Mouse (Mus musculus) bone marrow, adult 2 months (tissue): ENCODE measurements at regions not wholly inside any gene's neighbourhood (a gene's known extent, or its start where the extent isn't known, plus 50 kb on each side); places are given as distances from the start of the nearest gene placed in this dataset.

ENCODE experiments used
- H3K27ac ChIP-seq: fragments of 200-500 bp; 2 replicates; pipeline ENCODE4 v1.5.1; 2012; ENCODE audit warnings: low read depth, mild to moderate bottlenecking, control low read depth, inconsistent platforms, low read length; ENCODE audit not compliant: control insufficient read depth, poor library complexity, insufficient read depth
- H3K4me1 ChIP-seq: fragments of 200-500 bp; 2 replicates; pipeline ENCODE4 v1.6.1; 2011; ENCODE audit warnings: low read length; ENCODE audit not compliant: control insufficient read depth, insufficient read depth
- H3K4me3 ChIP-seq: fragments of 200-500 bp; replicated peaks from 2 replicates; pipeline ENCODE3; 2011; ENCODE audit warnings: mild to moderate bottlenecking, low read depth, low read length, control low read depth; ENCODE audit not compliant: control insufficient read depth
- CTCF ChIP-seq: fragments of 200-500 bp; IDR thresholded peaks from 2 replicates; pipeline ENCODE4 v1.5.1; 2011; ENCODE audit warnings: low read length, control low read depth; ENCODE audit not compliant: control insufficient read depth, insufficient read depth
- POLR2A ChIP-seq: fragments of 200-500 bp; IDR thresholded peaks from 2 replicates; pipeline ENCODE4 v1.6.1; 2011; ENCODE audit warnings: low read depth, mild to moderate bottlenecking, control low read depth, low read length, borderline replicate concordance; ENCODE audit not compliant: control insufficient read depth
- WGBS: fragments of 180-500 bp; shearing (Covaris S2); methylation state at CpG from one replicate; pipeline ENCODE4 v1.1.7; 2018; 5-methylcytosine and 5-hydroxymethylcytosine counted together

- WGBS = 36% methylated on average over 9 of the region's 9 CpGs
- Histone ChIP-seq H3K4me1 (no peaks in the 10 kb centered on the region), H3K4me3 (no peak overlapping the region), H3K27ac (no peak overlapping the region)
- no peak for TF ChIP-seq CTCF
- no peak for TF ChIP-seq POLR2A
Observed at GRCm38 (mm10) chr14:25301336-25302031, 157.5 kb upstream of the Zmiz1 start.

GRCm38 (mm10) chr14:25304391-25304851 lies 154.6 kb upstream of the Zmiz1 start:
- H3K4me3 ChIP-seq = no peak overlapping the region
- H3K27ac ChIP-seq = no peak overlapping the region; the same call in 1 of the 2 replicates
- 78% methylated on average over 9 of the region's 9 CpGs for WGBS
- no peak for TF ChIP-seq POLR2A
- no peak for TF ChIP-seq CTCF
- H3K4me1 ChIP-seq = no peaks in the 10 kb centered on the region

- 75% methylated on average over 7 of the region's 7 CpGs for WGBS
Observed at GRCm38 (mm10) chr14:25306166-25306565, 152.8 kb upstream of the Zmiz1 start.

GRCm38 (mm10) chr14:25306961-25307654 lies 151.9 kb upstream of the Zmiz1 start:
- TF ChIP-seq POLR2A = no peak
- no peak for TF ChIP-seq CTCF
- Histone ChIP-seq H3K4me1 (no peaks in the 10 kb centered on the region), H3K27ac (no peak overlapping the region), H3K4me3 (no peak overlapping the region)
- WGBS = 73% methylated on average over 3 of the region's 3 CpGs

More at GRCm38 (mm10) chr14:25306166-25306565, 152.8 kb upstream of the Zmiz1 start:
- no peak overlapping the region for H3K4me3 ChIP-seq
- no peaks in the 10 kb centered on the region for H3K4me1 ChIP-seq
- H3K27ac ChIP-seq = no peak overlapping the region
- TF ChIP-seq CTCF (no peak), POLR2A (no peak)

GRCm38 (mm10) chr14:25308051-25308450 lies 150.9 kb upstream of the Zmiz1 start:
- 24% methylated on average over 3 of the region's 3 CpGs for WGBS
- no peak overlapping the region for H3K4me3 ChIP-seq
- no peak overlapping the region for H3K27ac ChIP-seq
- TF ChIP-seq CTCF (no peak), POLR2A (no peak)
- no peaks in the 10 kb centered on the region for H3K4me1 ChIP-seq

GRCm38 (mm10) chr14:25310671-25311151 lies 148.3 kb upstream of the Zmiz1 start:
- TF ChIP-seq POLR2A (no peak), CTCF (no peak)
- H3K27ac ChIP-seq = no peak overlapping the region
- WGBS = 73% methylated on average over 4 of the region's 4 CpGs
- H3K4me3 ChIP-seq = no peak overlapping the region
- H3K4me1 ChIP-seq = no peaks in the 10 kb centered on the region; the same call in 1 of the 2 replicates

GRCm38 (mm10) chr14:25311475-25311874 lies 147.5 kb upstream of the Zmiz1 start:
- H3K4me1 ChIP-seq = no peaks in the 10 kb centered on the region; the same call in 1 of the 2 replicates
- TF ChIP-seq POLR2A (no peak), CTCF (no peak)
- H3K4me3 ChIP-seq = no peak overlapping the region
- 10% methylated on average over 3 of the region's 3 CpGs for WGBS
- no peak overlapping the region for H3K27ac ChIP-seq

- H3K4me1 ChIP-seq = no peaks in the 10 kb centered on the region; the same call in 1 of the 2 replicates
- no peak overlapping the region for H3K27ac ChIP-seq
- H3K4me3 ChIP-seq = no peak overlapping the region
- TF ChIP-seq POLR2A (no peak), CTCF (no peak)
- WGBS = 49% methylated on average over 7 of the region's 7 CpGs
Observed at GRCm38 (mm10) chr14:25312135-25312534, 146.8 kb upstream of the Zmiz1 start.
